Mouse (Mus musculus): ENCODE results near the gene Ermp1.
A peak's percentile ranks its signal among the peaks of the same experiment; 100 is the strongest.

Ermp1 gene

GRCm38 (mm10) chr19:29661974-29662580 is 13.9 kb upstream of the Ermp1 start:
- DNase-seq (ENCODE audit: low spot score) = no peak

- no peak for DNase-seq (ENCODE audit: low spot score)
These were observed 12.9 kb upstream of the Ermp1 start for GRCm38 (mm10) chr19:29660835-29661764.

DNA sequence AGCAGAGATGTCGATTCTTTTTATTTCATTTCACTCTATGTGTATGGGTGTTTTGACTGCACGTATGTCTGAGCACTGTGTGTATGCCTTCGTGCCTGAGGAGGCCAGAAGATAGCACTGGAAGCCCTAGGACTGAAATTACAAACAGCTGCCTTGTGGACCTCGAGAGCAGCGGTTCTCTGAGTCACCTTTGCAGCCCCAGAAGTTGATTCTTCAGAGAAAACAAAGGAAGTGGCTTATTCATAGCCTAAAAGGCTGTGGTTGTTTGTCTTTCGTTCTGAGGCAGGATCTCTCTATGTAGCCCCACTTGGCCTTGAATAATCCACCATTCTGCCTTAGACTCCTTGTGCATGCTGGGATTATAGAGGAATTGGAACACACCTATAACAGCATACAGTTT is 11.5 kb upstream of the Ermp1 start:
- no peak for DNase-seq (ENCODE audit: low spot score)

DNA sequence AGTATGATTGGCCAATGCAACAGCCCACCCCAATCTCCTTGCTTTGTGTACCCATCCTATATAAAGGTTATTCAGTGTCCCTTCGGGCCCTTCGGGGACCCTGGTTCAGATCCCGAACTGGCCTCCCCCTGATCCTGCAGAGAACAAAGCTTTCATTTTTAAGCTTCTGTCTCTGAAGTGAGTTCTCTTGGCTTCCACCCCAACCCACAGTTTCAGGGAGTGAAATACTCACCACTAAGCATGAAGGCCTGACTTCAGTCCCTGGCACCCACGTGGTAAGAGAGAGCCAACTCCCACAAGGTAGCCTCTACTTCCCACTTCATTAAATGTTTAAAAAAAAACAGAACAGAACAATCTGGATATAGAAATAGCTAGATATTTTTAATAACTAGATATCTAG is 10.6 kb upstream of the Ermp1 start:
- no peak for DNase-seq (ENCODE audit: low spot score)

GRCm38 (mm10) chr19:29657558-29657957 is 9.3 kb upstream of the Ermp1 start:
- DNase-seq (ENCODE audit: low spot score) = no peak

DNA sequence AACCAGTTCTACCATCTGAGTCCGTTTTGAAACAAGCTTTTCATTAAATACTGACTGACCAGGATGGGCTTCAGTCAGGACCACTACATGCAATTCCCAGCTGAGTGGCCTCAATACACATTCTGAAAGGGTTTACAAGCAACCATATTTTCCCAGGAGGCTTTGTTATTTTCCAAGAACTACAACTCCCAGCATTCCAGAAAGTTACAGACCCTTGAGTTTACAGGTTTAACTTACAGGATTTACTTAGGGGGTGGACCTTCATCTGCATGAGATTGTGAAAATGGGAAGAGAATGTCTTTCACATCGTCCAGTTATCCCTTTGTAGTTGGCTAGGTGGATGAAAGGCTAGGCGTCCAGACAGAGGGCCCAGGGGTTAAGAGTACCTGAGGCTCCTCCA is 8.8 kb upstream of the Ermp1 start:
- no peak for DNase-seq (ENCODE audit: low spot score)

- no peak for DNase-seq (ENCODE audit: low spot score)
These were observed 8.4 kb upstream of the Ermp1 start for GRCm38 (mm10) chr19:29656620-29657019.

DNA sequence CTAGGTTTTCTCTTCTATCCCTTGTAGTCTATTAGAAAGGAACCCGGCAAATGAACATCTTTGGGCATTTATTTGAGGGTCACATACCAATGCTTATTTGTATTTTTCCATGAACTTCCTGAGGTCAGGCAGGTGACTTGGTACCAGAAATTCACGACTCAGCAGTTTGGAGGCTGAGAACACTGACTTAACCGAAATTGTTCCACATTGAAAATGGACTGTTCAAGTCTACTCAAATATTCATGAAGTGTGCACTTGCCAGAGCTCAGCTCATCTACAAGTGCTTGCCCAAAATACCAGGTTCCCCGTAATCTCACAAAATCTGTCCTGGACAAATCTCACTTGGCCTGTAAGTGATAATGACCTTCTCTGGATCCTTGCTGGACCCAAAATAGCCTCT is 7.8 kb upstream of the Ermp1 start:
- no peak for DNase-seq (ENCODE audit: low spot score)

DNA sequence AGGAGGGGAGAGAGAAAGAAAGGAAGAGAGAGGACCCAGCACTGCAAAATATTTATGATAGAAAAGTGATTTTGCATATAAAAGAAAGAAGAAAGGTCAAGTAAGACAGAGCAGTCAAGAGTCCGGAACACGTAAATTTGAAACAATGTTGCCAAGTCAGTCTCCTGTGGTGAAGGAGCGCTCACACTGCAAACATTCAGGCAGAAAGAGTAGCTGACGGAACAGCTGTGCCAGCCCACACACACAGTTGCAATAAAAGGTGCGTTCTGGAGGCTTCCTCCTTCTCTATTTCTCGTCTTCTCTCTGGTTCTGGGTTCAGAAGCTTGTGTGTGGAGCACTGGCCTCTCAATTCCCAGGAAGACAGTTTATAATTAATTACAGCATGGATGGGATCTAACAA is 6.9 kb upstream of the Ermp1 start:
- DNase-seq (ENCODE audit: low spot score) = no peak

DNA sequence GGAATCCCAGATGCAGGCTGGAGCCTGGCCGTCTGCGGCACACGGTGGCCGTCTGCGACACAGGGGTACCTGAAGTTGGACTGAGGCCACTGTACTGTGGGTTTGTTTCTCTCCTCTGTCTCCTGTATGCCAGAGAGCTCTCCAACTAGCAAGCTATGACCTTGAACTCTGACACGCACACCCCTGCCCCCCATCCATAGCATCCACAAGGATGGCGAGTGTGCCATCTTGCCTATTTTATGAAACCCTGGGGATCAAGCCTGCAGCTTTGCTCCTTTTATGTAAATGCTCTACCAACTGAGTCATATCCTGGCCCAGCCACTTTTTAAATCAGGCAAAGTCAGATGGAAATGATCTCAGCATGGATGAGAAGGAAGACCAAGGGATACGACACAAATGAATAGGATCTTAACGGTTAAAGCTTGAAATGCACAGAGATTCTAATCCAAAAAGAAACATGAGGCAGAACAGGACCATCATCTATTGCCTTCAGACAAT is 5.6 kb upstream of the Ermp1 start:
- no peak for DNase-seq (ENCODE audit: low spot score)

DNA sequence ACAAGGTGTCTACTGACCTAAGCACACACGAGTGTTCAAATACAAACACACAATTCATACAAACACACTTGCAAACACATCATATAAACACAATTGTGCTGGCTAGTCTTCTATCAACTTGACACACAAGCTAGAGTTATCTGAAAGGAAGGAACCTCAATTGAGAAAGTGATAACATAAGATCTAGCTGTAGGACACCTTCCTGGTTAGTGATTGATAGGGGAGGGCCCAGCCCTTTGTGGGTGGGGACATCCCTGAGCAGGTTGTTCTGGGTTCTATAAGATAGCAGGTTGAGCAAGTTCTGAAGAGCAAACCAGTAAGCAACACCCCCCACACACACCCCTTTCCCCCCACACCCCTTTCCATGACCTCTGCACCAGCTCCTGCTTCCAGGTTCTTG is 1.5 kb upstream of the Ermp1 start:
- no peak for DNase-seq (ENCODE audit: low spot score)

DNA sequence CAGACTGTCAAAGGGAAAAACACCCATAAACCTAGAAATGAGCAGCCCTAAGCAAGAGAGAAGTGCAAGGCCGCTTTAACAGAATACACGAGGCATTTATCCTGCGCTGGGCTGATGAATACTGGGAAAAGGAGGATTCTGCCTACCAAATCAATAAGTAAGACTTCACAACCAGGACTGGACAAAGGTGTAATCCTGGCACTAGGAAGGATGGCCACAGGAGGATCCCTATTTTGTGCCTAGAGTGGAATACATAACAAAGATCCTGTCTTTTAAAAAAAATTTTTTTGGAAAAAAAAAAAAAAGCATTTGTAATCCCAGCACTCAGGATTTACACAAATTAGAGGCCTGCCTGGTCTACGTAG is 317 bp upstream of the Ermp1 start:
- DNase-seq (ENCODE audit: low spot score) = no peak

GRCm38 (mm10) chr19:29644747-29645146 is 3.5 kb downstream of the Ermp1 start:
- DNase-seq (ENCODE audit: low spot score) = no peak

DNA sequence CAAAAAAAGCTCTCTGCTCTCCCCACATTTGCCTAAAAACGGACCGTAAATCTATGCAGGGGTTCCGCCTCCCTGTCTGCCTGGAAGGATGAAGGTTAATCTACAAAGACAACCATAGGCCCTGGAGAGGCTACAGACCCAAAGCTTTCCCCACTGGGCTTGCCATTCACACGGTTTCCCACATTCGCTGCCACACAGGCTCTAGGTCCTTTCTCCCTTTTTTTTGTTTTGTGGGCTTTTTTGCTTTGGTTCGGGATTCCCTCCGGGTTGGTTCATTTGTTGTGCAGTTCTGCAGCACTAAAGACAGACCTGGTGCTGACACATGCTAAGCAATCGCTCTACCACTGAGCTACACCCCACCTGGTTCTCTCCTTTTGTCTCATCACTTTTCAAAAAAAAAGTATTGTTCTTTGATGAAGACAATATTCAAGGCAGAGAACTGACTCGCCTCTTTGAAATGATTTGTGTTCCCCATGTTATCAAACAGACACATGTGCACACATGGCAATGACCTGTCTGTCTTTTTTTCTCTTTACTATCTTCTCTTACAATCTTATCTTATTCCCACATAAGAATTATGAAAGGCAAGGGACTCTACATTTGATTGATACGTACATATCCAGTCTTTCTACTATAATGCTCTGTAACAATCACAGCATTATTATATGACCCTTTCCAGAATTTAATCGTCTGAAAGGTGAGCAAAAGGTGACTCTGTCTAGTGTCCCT is 4.9 kb downstream of the Ermp1 start:
- DNase-seq (ENCODE audit: low spot score) = no peak

GRCm38 (mm10) chr19:29642211-29642610 is 6.0 kb downstream of the Ermp1 start:
- no peak for DNase-seq (ENCODE audit: low spot score)

DNA sequence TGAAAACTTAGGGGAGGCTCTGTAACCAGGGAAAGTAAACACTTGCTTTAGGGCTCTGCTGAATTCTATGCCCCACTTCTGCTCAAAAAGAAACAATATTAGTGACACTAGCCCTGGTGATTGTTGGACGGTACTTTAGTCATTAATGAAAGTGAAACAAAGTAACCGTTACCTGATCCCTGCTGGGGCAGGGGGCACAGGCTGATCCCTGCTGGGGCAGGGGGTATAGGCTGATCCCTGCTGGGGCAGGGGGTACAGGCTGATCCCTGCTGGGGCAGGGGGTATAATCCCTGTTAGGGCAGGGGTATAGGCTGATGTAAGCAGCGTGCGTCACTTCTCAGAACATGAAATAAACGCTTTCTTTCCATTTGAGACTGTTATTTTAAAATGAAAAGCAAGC is 6.7 kb downstream of the Ermp1 start:
- no peak for DNase-seq (ENCODE audit: low spot score)

DNA sequence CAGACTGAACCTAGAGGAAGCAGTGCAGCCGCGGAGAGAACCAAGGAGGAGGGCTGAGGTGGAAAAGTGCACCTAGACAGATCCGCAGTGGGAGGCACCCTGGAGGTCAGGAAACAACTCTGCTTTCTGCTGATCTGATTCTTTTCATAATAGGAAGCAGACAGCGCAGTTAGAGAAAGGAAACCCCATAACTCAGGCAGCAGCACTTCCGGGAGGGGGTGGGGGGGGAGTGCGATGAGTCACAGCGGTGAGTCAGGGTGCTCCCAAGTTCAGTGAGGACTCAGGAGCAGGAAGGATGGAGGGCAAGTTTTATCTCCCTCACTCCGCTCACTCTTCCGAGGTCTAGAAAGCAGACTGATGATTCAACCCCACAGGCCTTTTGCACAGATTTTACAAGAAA is 7.2 kb downstream of the Ermp1 start:
- DNase-seq (ENCODE audit: low spot score) = peak; percentile 37

DNA sequence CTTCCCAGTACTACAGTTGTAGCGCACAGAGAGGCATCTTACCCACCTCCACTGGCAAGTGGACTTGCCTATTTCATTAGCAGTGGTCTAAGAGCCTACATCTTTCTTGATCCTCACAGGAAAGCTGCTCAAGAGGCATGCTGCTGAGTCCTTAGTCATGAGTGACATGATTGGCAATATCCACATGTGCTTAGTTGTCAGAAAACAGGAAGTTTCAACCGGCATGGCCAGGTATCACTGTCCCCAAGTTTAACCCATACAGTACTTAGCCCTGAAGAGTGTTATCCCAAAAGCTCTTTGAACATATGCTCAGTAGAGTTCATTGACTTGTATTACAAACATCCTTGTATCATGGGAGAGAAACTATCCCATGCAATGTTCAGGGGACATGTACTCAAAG is 36.1 kb downstream of the Ermp1 start:
- no peak for DNase-seq (ENCODE audit: low spot score)

DNA sequence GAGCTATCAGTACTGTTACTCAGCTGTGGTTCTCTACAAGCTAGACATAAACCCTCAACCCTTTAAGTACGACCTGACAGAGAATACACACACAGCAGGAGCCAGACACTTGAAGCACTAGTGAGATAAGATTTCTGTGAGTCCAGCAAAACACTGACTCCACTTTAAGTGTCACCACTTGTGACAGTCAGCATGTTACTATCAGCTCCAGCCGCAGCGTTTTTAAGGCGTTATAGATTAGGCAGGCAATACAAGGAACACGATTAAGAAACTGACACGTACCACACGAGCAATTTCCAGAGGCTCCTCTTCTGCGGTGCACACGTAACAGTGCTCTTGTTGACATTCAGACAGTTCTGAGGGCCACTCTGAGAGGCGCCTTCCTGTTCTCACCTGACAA is 37.3 kb downstream of the Ermp1 start:
- DNase-seq (ENCODE audit: low spot score) = no peak

DNA sequence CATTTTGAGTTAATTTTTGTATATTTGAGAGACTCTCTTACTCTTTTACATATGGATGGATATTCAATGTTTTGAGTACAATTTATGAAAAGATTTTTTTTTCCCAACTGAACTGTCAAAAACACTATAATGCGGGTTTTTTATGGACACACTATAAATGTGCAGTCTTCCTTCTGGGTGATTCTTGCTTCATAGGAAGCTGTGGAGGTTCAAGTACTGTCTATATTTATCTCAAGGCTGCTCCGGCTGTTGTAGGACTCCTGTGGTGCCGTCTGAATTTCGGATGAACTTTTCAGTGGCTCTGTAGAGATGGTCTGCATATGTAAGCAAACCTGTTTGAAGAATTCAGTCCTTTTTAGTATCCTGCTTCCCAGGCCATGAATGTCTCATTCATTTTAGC is 40.0 kb downstream of the Ermp1 start:
- DNase-seq (ENCODE audit: low spot score) = no peak

GRCm38 (mm10) chr19:29607521-29607920 is 40.7 kb downstream of the Ermp1 start:
- DNase-seq (ENCODE audit: low spot score) = no peak

- no peak for DNase-seq (ENCODE audit: low spot score)
These were observed 43.6 kb downstream of the Ermp1 start for GRCm38 (mm10) chr19:29604653-29605052.
